Mouse (Mus musculus): ENCODE data around the gene Clec12a. TPM values are rescaled to one million over a fixed set of nuclear protein-coding genes. Genes with fewer than 3 reads are reported as not detected.

The Clec12a gene
- total and polyA plus RNA-seq, 2 experiments from 2014 or later = 0.33 to 0.49 TPM

DNA sequence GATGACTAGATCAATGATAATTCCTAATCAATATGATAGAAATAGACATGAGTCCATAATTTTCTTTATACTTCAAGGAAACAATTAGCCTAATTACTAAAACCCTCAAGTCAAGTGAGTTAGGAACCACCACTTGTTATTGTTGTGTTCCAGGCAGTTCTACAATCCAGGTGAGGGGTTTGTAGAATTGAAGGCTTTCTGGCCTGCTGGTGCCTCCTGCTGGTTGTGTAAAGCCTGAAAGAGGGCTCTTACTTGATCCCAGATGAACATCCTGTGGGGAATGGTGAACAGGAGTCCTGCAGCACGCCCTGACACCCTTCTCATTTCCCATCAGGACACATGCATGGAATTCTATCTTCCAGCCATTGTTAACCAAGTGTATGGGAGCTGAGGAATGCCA, 24.1 kb upstream of the Clec12a start:
- no peak for TF ChIP-seq CTCF (IDR thresholded peaks at IDR 0.05)
- Histone ChIP-seq H3K4me1 (ENCODE audit: insufficient read depth, low read length) (no peaks in the 10 kb centered on the region), H3K4me2 (ENCODE audit: low read depth, low read length, poor library complexity, severe bottlenecking) (no peak overlapping the region), H3K4me3 (ENCODE audit: low read depth, low read length) (no peak overlapping the region), H3K9ac (replicated peaks; ENCODE audit: low read length, poor library complexity, severe bottlenecking) (no peak overlapping the region), H3K27me3 (ENCODE audit: insufficient read depth, low read length) (no peaks in the 10 kb centered on the region), H3K27ac (ENCODE audit: low read depth, low read length) (no peak overlapping the region), H3K9me3 (ENCODE audit: low read length) (no peaks in the 10 kb centered on the region), H3K36me3 (ENCODE audit: insufficient read depth, low read length) (no peaks in the 10 kb centered on the region)
- ATAC-seq (ENCODE audit: low FRiP score) (no peak), DNase-seq (ENCODE audit: low spot score) (no peak)
- 54% methylated on average over 1 of the region's 1 CpGs for WGBS

DNA sequence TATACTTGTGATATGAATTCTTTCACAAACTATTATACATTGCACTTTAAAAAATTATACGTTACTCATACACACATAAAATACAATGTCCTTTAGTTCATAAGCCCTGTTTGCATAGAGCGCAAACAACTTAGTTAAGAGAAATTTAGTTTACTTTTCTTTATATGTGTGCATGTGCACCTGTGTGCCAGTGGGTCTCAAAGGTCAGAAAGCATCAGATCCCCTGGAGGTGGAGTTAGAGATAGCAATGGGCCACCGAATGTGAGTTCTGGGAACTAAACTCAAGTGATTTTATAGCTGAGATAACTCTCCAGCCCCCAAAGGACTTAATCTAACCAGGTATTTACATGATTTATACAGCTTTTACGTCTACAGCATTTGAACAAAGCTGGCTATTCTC, 23.2 kb upstream of the Clec12a start:
- Histone ChIP-seq H3K4me2 (ENCODE audit: low read depth, low read length, poor library complexity, severe bottlenecking) (no peak overlapping the region), H3K9ac (replicated peaks; ENCODE audit: low read length, poor library complexity, severe bottlenecking) (no peak overlapping the region), H3K4me3 (ENCODE audit: low read depth, low read length) (no peak overlapping the region), H3K27ac (ENCODE audit: low read depth, low read length) (no peak overlapping the region), H3K4me1 (ENCODE audit: insufficient read depth, low read length) (no peaks in the 10 kb centered on the region), H3K9me3 (ENCODE audit: low read length) (no peaks in the 10 kb centered on the region), H3K36me3 (ENCODE audit: insufficient read depth, low read length) (no peaks in the 10 kb centered on the region), H3K27me3 (ENCODE audit: insufficient read depth, low read length) (no peaks in the 10 kb centered on the region)
- no peak for ATAC-seq (ENCODE audit: low FRiP score)
- no peak for DNase-seq (ENCODE audit: low spot score)
- no peak for TF ChIP-seq CTCF (IDR thresholded peaks at IDR 0.05)
- 79% methylated on average over 4 of the region's 4 CpGs for WGBS

DNA sequence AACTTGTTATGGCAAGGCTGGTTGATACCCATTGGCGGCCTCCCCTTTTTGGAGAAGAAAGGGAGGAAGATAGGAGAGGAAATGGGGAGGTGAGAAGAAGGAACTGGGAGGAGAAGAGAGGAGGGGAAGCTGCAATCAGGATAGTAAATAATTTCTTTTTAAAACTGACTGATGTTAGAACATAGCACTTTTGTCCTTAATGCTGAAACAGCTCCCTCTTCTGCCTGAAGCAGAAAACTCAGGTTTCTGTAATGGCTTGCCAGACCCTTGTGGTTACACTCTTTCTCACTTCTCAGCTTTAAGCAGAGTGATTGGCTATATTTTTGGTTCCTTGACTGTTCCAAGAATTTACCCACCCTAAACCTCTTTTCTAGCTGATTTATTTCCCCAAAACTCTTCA, 16.5 kb upstream of the Clec12a start:
- H3K36me3 ChIP-seq (ENCODE audit: insufficient read depth, low read length) = no peaks in the 10 kb centered on the region
- no peaks in the 10 kb centered on the region for H3K9me3 ChIP-seq (ENCODE audit: low read length)
- 55% methylated on average over 1 of the region's 1 CpGs for WGBS
- ATAC-seq (ENCODE audit: low FRiP score) (no peak), DNase-seq (ENCODE audit: low spot score) (no peak)
- no peak overlapping the region for H3K4me3 ChIP-seq (ENCODE audit: low read depth, low read length)
- H3K27me3 ChIP-seq (ENCODE audit: insufficient read depth, low read length) = no peaks in the 10 kb centered on the region
- TF ChIP-seq CTCF (IDR thresholded peaks at IDR 0.05) = peak; percentile 32
- no peak overlapping the region for H3K9ac ChIP-seq (replicated peaks; ENCODE audit: low read length, poor library complexity, severe bottlenecking)
- H3K4me2 ChIP-seq (ENCODE audit: low read depth, low read length, poor library complexity, severe bottlenecking) = no peak overlapping the region
- H3K4me1 ChIP-seq (ENCODE audit: insufficient read depth, low read length) = no peaks in the 10 kb centered on the region
- no peak overlapping the region for H3K27ac ChIP-seq (ENCODE audit: low read depth, low read length)

DNA sequence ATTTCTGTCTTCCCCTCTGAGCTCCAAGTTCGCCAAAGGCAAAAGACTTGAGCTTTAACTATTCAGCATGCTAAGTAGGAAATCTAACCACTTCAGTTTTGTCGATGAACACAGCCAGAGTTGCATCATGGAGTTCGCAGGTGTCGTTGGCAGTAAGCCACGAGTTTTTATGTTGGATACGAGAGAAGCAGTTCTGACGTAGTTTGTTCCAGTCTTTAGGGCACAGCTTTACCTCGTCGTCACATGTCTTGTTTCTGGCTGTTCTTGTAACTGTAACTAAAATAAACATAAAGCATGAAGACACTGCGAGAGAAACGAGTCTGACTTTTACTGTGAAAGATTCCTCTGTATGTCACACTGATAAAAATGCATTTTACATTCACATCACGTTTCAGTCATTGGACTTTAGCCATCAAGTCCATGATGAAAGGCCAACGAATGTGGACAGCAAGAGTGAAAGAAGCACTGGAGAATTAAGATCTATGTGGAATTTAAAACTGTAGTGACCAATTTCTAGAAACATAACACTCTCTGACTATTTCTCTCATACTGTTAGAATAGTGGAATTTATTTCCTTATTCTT, 15.8 kb upstream of the Clec12a start:
- Histone ChIP-seq H3K4me3 (ENCODE audit: low read depth, low read length) (no peak overlapping the region), H3K4me1 (ENCODE audit: insufficient read depth, low read length) (no peaks in the 10 kb centered on the region), H3K27ac (ENCODE audit: low read depth, low read length) (no peak overlapping the region), H3K36me3 (ENCODE audit: insufficient read depth, low read length) (no peaks in the 10 kb centered on the region), H3K9me3 (ENCODE audit: low read length) (no peaks in the 10 kb centered on the region), H3K9ac (replicated peaks; ENCODE audit: low read length, poor library complexity, severe bottlenecking) (no peak overlapping the region), H3K4me2 (ENCODE audit: low read depth, low read length, poor library complexity, severe bottlenecking) (no peak overlapping the region), H3K27me3 (ENCODE audit: insufficient read depth, low read length) (no peaks in the 10 kb centered on the region)
- TF ChIP-seq CTCF (IDR thresholded peaks at IDR 0.05) = no peak
- 64% methylated on average over 13 of the region's 13 CpGs for WGBS
- ATAC-seq (ENCODE audit: low FRiP score) = no peak
- peak; percentile 70 for DNase-seq (ENCODE audit: low spot score)

DNA sequence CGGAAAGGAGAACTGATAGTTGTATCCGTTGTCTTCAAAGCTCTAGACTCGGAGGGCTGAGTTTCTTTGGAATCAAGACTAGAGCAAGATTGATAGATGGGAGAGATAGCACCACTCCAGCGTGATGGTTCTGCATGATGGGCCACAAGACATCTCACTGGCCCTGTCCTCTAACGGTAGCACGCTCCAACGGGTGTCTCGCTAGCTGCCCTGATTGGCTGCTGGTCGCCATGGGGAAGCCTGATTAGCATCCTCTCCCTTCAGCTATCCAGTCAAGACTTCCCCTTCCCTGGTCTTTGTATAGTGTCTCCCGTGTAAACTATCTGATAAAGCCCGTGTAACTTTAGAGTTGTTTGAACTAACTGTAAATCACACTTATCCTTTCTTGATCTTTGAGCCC, 10.9 kb upstream of the Clec12a start, which contains the start of gene 4922502D21Rik:
Gene 4922502D21Rik, minus strand, starts transcription at position 187 of the 400 bp plus-strand sequence.
- H3K4me2 ChIP-seq (ENCODE audit: low read depth, low read length, poor library complexity, severe bottlenecking) = no peak within 1 kb of the TSS
- no peaks in the 10 kb centered on the region for H3K27me3 ChIP-seq (ENCODE audit: insufficient read depth, low read length)
- H3K4me3 ChIP-seq (ENCODE audit: low read depth, low read length) = no peak within 1 kb of the TSS
- DNase-seq (ENCODE audit: low spot score) (no peak), ATAC-seq (ENCODE audit: low FRiP score) (no peak)
- no peak for TF ChIP-seq CTCF (IDR thresholded peaks at IDR 0.05)
- no peak within 1 kb of the TSS for H3K27ac ChIP-seq (ENCODE audit: low read depth, low read length)
- no peak within 1 kb of the TSS for H3K9ac ChIP-seq (replicated peaks; ENCODE audit: low read length, poor library complexity, severe bottlenecking)
- H3K36me3 ChIP-seq (ENCODE audit: insufficient read depth, low read length) = no peaks in the 10 kb centered on the region
- H3K9me3 ChIP-seq (ENCODE audit: low read length) = no peaks in the 10 kb centered on the region
- 57% methylated on average over 11 of the region's 11 CpGs for WGBS
- no peaks in the 10 kb centered on the region for H3K4me1 ChIP-seq (ENCODE audit: insufficient read depth, low read length)

DNA sequence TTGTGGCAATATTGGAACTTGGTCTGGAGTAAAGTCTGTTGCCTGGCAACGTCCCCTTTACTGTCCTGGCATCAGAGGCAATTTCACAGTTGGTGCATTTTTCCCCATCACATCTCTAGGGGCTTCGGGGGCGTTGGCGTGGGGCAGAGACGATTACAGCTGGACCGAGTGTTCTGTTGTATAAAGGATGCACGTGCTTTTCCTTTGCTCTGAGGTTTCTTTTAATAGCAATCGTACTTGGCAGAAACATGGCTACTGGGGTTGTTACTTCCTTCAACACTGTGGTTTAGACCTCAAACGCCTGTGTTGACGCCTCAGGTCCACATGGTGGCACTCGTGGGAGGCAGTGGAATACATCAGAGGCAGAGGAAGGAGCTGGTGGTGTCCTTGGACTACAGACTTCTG, 8.8 kb upstream of the Clec12a start:
- Histone ChIP-seq H3K36me3 (ENCODE audit: insufficient read depth, low read length) (no peaks in the 10 kb centered on the region), H3K4me3 (ENCODE audit: low read depth, low read length) (peak overlapping the region; percentile 2; the same call in 1 of the 2 replicates), H3K4me1 (ENCODE audit: insufficient read depth, low read length) (no peaks in the 10 kb centered on the region), H3K4me2 (ENCODE audit: low read depth, low read length, poor library complexity, severe bottlenecking) (peak overlapping the region; percentile 28; the same call in 1 of the 2 replicates), H3K9ac (replicated peaks; ENCODE audit: low read length, poor library complexity, severe bottlenecking) (no peak overlapping the region), H3K27ac (ENCODE audit: low read depth, low read length) (no peak overlapping the region), H3K9me3 (ENCODE audit: low read length) (no peaks in the 10 kb centered on the region), H3K27me3 (ENCODE audit: insufficient read depth, low read length) (no peaks in the 10 kb centered on the region)
- peak; percentile 81 for TF ChIP-seq CTCF (IDR thresholded peaks at IDR 0.05)
- peak; percentile 84 for DNase-seq (ENCODE audit: low spot score)
- WGBS = 14% methylated on average over 11 of the region's 11 CpGs
- peak; percentile 85 for ATAC-seq (ENCODE audit: low FRiP score)
